Mouse (Mus musculus): ENCODE data around the gene Dhx37.

- no peak for TF ChIP-seq MXI1 (IDR thresholded peaks at IDR 0.05; ENCODE audit: low read depth, low read length)
- TF ChIP-seq MAFK (IDR thresholded peaks at IDR 0.05; ENCODE audit: borderline replicate concordance, low read depth, low read length) = no peak
- peak in 1 of 2 experiments; percentile 80; a peak in 2 of 4 replicates for TF ChIP-seq EP300 (IDR thresholded peaks at IDR 0.05; ENCODE audit: low read depth in 1 of 2, low read length in 2 of 2)
- peak; percentile 37; the same call in 1 of the 2 replicates for TF ChIP-seq ELF1 (IDR thresholded peaks at IDR 0.05; ENCODE audit: low read depth, low read length)
- no peak for TF ChIP-seq CTCF (IDR thresholded peaks at IDR 0.05 in 2 of 3, conservative IDR thresholded peaks at IDR 0.05 in 1 of 3; ENCODE audit: control insufficient read depth in 1 of 3, insufficient read depth in 1 of 3, low read depth in 2 of 3, low read length in 3 of 3, poor library complexity in 1 of 3, severe bottlenecking in 1 of 3)
- no peak for TF ChIP-seq NRF1 (IDR thresholded peaks at IDR 0.05; ENCODE audit: insufficient read depth, low read depth, low read length, poor library complexity, severe bottlenecking)
- TF ChIP-seq RCOR1 (IDR thresholded peaks at IDR 0.05; ENCODE audit: low read depth, low read length) = peak; percentile 54; the same call in 1 of the 2 replicates
- TF ChIP-seq POLR2A (IDR thresholded peaks at IDR 0.05; ENCODE audit: control insufficient read depth in 1 of 2, insufficient read depth in 1 of 2, low read depth in 1 of 2, low read length in 2 of 2, poor library complexity in 1 of 2) = no peak
- TF ChIP-seq ZKSCAN1 (IDR thresholded peaks at IDR 0.05; ENCODE audit: low read depth, low read length) = no peak
- 0 out of 2 replicates have a peak, but pooled peaks have one; percentile 23 for TF ChIP-seq TBP (IDR thresholded peaks at IDR 0.05; ENCODE audit: low read depth, low read length)
- peak; percentile 57 for TF ChIP-seq TCF12 (IDR thresholded peaks at IDR 0.05; ENCODE audit: low read depth, low read length)
- no peak for TF ChIP-seq GATA1 (IDR thresholded peaks at IDR 0.05; ENCODE audit: low read depth, low read length)
- TF ChIP-seq SIN3A (IDR thresholded peaks at IDR 0.05; ENCODE audit: low read length) = peak; percentile 83
- no peak for TF ChIP-seq TAL1 (IDR thresholded peaks at IDR 0.05; ENCODE audit: low read length)
Observed at GRCm38 (mm10) chr5:125444554-125444953, 10.6 kb upstream of the Dhx37 start.

Measured in MEL (cell line).